Mouse (Mus musculus) embryonic fibroblast, embryonic 13.5 days (primary cell): ENCODE data around the gene Angptl8. TPM values are rescaled to one million over a fixed set of nuclear protein-coding genes. Genes with fewer than 3 reads are reported as not detected.
A peak's percentile ranks its signal among the peaks of the same experiment; 100 is the strongest.

Experiments
- H3K27ac ChIP-seq: 2 replicates; pipeline ENCODE4 v1.5.1; 2012; ENCODE audit warnings: low read length, control low read depth, inconsistent platforms; ENCODE audit not compliant: insufficient read depth
- H3K4me1 ChIP-seq: 2 replicates; pipeline ENCODE4 v1.6.1; 2011; ENCODE audit warnings: low read length; ENCODE audit not compliant: control insufficient read depth, insufficient read depth
- H3K4me3 ChIP-seq: 2 replicates; pipeline ENCODE4 v1.5.1; 2011; ENCODE audit warnings: mild to moderate bottlenecking, control low read depth, low read length; ENCODE audit not compliant: insufficient read depth
- CTCF ChIP-seq: IDR thresholded peaks from 2 replicates; pipeline ENCODE4 v1.5.1; 2011; ENCODE audit warnings: mild to moderate bottlenecking, control low read depth, low read length, moderate library complexity, borderline replicate concordance; ENCODE audit not compliant: insufficient read depth
- POLR2A ChIP-seq: IDR thresholded peaks from 2 replicates; pipeline ENCODE4 v1.6.1; 2011; ENCODE audit warnings: low read depth, mild to moderate bottlenecking, control low read depth, low read length, moderate library complexity
- polyA plus RNA-seq: library from polyadenylated mRNA; stranded (reverse); fragments of >200 nt; gene quantifications from 2 replicates; pipeline ENCODE4 v1.2.4, GENCODE M21; 2011; ENCODE audit warnings: low read depth; ENCODE audit not compliant: missing spikeins, insufficient read length

Angptl8 gene
- polyA plus RNA-seq, 1 experiment: not detected

DNA sequence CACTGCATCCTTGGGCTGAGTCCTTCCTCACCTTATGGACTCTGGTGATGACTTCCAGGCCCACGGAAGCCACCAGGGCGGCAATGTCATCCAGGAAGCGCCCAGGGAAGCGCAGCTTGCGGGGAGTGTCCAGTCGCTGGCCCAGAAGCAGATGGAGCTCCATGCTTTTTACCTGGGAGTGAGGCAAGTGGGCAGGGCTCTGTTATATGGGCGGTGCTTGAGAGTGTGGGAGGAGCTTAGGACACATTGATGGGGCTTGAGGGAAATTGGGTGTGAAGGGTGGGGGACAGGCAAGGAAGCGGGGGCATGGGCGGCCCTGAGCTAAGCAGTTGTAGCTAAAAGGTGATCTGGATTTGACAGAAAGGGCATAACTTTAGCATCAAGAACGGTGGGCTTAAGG is 10.9 kb upstream of the Angptl8 start:
- TF ChIP-seq POLR2A (no peak), CTCF (no peak)

DNA sequence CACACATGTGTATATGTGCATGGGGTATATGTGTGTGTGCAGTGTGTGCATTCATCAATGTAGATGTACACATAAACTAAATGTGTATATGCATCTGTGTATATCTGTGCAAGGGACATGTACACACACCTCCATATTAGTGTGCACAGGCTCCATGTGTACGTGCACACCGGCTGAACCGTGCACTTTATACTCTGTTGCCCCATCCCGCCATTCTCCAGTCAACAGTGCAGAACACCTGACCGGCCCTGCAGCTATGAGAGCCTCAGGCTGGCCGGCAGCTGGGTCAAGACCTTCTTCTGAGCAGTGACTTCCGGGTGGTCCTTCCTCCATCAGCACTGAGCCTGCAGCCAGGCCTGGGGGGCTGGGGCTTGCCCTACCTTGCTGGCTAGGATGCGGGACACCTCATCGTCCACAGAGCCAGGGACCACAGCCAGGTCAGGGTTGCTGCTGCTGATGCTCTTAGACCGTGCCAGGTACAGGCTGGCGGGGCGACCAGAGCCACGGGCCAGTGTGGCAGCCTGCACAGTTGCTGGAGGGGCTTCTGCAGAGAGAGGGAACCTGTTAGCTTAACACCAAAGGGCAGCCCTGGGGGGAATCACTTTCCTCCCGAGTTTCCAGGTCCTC is 5.4 kb upstream of the Angptl8 start:
- no peak overlapping the region for H3K27ac ChIP-seq
- TF ChIP-seq POLR2A: no peak
- no peak for TF ChIP-seq CTCF
- H3K4me1 ChIP-seq: no peaks in the 10 kb centered on the region
- H3K4me3 ChIP-seq: no peak overlapping the region

More for the DNA sequence above, 10.9 kb upstream of the Angptl8 start:
- Histone ChIP-seq H3K4me3 (no peak overlapping the region), H3K27ac (no peak overlapping the region), H3K4me1 (no peaks in the 10 kb centered on the region)

DNA sequence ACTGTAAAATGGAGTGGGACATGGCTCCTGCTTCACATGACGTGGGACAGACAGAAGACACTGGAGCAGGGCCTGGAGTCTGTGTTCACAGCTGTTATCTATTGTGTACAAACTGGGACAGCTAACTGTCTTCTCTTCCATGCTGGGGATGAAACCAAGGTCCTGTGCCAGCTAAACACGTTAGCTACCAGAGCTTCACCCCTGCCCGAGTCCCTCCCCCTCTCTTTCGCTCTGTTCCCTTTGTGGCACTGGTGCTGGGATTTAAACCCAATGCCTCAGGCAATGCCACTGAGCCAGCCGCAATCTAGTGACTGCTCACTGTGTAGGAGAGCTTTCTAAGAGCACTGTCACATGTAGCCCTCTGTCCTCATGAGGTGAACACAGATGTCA is 4.9 kb upstream of the Angptl8 start:
- Histone ChIP-seq H3K4me3 (no peak overlapping the region), H3K27ac (no peak overlapping the region), H3K4me1 (no peaks in the 10 kb centered on the region)
- TF ChIP-seq CTCF (no peak), POLR2A (no peak)

DNA sequence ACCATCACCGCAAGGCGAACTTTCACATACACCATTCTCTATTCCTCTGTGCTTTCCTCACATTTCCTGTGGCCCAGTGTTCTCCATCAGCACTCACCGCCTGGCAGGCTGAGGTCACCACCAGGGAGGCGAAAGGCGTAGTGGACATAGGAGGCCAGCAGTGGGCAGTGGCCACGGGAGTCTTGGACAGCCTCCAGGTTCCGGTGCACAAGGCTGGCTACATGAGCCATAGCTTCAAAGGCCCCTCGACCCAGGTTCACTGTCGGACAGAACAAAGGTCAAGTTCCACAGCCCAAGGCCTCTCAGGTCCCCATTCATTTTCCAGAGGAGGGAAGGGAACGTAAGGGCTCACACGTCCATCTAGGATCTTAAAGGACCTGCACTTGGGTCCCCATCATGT is 4.4 kb upstream of the Angptl8 start:
- Histone ChIP-seq H3K4me3 (no peak overlapping the region), H3K27ac (no peak overlapping the region), H3K4me1 (no peaks in the 10 kb centered on the region)
- TF ChIP-seq POLR2A (no peak), CTCF (no peak)

DNA sequence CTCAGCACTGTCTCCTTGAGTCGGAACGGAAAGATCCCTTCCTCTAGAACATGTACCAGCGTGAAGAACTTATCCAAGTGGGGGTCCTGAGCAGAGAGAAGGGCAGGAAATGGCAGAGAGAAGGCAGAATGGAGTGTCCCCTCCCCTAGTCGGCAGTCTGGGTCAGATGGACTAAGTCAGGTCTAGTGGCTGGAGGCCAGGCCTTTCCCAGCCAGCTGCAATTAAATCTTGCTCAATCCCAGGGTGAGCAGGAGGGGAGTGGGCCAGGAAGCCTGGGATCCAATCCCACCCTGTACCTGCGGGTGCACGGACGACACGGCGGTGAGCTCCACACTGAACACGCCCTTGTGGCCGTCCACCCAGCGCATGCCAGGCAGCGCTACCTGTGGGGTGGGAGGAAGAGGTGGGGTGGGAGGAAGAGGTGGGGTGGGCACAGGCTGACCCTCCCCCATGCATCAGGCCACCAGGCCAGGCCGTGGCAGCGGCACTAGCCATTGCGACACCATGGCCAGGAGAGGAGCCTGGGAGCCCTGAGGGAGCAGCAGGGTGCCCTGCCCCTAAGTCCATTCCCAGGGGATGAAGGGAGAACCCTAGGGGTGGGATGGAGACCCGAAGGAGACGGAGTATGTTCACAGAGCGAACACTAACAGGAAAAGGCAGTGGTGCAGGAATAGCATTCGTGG is 3.6 kb upstream of the Angptl8 start:
- Histone ChIP-seq H3K4me3 (no peak overlapping the region), H3K27ac (no peak overlapping the region), H3K4me1 (no peaks in the 10 kb centered on the region)
- TF ChIP-seq POLR2A (no peak), CTCF (no peak)

DNA sequence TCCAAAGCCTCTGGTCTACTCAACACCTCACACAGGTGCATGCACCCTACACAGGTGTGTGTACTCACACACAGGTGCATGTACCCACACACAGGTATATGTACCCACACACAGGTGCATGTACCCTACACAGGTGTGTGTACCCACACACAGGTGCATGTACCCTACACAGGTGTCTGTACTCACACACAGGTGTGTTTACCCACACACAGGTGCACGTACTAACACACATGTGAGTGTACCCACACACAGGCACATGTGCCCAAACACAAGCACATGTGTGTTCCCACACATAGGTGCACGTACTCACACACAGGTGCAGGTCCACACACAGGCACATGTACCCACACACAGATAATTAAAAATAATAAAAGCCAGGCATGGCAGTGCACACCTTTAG is 2.4 kb downstream of the Angptl8 start:
- TF ChIP-seq CTCF: no peak
- no peak for TF ChIP-seq POLR2A
- Histone ChIP-seq H3K4me1 (no peaks in the 10 kb centered on the region), H3K4me3 (no peak overlapping the region), H3K27ac (no peak overlapping the region)

DNA sequence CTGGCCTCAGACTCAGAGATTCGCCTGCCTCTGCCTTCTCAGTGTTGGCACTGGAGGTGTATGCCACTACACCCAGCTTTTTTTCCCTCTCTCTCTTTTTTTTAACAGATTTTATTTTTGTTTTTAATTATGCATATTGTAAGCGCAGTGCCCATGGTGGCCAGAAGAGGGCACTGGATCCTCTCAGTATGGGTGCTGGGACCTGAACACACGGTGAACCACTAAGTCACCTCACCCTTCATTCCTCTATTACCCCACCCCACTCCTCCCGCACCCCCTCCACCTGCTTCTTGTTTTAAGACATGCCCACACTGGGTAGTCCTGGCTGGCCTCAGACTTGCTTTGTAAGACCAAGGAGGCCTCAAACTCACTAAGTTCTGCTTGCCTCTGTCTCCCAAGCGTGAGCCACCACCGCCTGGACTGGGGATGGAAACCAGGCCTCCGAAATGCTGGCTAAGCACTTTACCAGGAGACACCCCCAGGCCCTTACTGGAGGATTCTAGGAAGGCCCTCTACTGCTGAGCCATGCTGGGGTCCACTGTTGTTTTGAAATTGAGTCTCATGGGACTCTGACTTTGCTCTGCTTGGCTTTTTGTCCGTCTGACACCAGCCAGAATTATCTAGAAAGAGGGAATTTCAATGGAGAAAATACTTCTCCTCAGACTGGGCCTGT is 4.9 kb downstream of the Angptl8 start:
- no peaks in the 10 kb centered on the region for H3K4me1 ChIP-seq
- TF ChIP-seq POLR2A (no peak), CTCF (peak; percentile 86; the same call in 1 of the 2 replicates)
- H3K4me3 ChIP-seq: no peak overlapping the region
- no peak overlapping the region for H3K27ac ChIP-seq

DNA sequence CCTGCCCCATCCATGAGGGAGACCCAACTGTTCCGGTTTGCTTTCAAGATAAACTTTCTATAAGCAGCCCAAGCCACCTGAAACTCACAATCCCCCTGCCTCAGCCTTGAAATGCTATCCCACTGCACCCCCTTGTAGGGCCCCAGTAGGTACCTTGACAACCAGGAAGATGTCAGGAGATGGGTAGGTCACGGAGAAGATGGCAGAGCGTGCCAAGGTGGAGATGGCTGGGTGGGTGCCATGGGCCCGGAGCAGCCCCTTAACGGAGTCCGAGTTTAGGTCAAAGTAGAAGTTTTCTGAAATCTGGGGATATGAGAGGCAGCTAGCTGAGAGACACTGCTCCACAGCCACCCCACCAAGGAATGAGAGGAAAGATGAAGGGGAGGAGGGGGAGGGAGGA is 6.0 kb downstream of the Angptl8 start:
- Histone ChIP-seq H3K27ac (no peak overlapping the region), H3K4me1 (no peaks in the 10 kb centered on the region), H3K4me3 (no peak overlapping the region)
- no peak for TF ChIP-seq CTCF
- TF ChIP-seq POLR2A: no peak

DNA sequence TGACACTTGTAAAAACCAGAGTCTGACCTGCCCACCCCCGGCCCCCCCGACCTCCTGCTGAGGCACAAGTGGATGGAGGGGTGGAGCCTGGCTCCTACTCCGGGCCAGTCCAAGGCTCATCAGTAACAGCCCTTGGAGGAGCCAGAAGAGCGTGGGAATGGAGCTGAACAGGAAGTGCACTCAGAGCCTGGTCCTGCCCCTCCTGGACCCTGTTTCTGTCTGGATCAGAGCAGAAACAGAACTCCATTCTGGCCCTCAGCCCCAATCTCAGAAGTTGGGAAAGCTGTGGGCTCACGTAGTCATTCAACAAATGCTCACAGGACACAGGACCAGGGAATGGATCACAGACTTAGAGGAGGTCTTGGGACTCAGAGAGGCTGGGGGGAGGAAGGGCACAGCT is 7.1 kb downstream of the Angptl8 start:
- TF ChIP-seq CTCF (no peak), POLR2A (no peak)
- H3K4me1 ChIP-seq: peaks cover 4% of the 10 kb centered on the region
- H3K4me3 ChIP-seq: no peak overlapping the region
- no peak overlapping the region for H3K27ac ChIP-seq

DNA sequence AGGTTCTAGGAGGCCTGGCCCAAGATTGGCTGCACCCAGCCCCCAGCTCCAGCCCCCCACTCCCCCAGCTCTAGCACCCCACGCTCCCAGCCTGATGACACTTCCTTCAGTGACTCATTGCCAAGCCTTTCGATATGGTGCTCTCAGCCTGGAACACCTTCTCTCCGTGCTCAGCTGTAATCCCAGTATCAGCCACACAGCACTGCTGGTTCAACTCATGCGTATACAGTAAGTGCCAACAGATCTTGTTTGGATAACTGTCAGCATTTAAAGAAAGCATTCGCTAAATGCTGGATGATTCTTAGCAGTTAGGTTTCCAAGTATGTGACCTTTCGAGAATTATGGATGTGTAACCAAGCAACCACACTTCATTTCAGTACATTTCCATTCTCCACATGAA is 7.8 kb downstream of the Angptl8 start:
- TF ChIP-seq POLR2A (no peak), CTCF (no peak)
- no peak overlapping the region for H3K4me3 ChIP-seq
- H3K27ac ChIP-seq: no peak overlapping the region
- H3K4me1 ChIP-seq: peaks cover 6% of the 10 kb centered on the region

DNA sequence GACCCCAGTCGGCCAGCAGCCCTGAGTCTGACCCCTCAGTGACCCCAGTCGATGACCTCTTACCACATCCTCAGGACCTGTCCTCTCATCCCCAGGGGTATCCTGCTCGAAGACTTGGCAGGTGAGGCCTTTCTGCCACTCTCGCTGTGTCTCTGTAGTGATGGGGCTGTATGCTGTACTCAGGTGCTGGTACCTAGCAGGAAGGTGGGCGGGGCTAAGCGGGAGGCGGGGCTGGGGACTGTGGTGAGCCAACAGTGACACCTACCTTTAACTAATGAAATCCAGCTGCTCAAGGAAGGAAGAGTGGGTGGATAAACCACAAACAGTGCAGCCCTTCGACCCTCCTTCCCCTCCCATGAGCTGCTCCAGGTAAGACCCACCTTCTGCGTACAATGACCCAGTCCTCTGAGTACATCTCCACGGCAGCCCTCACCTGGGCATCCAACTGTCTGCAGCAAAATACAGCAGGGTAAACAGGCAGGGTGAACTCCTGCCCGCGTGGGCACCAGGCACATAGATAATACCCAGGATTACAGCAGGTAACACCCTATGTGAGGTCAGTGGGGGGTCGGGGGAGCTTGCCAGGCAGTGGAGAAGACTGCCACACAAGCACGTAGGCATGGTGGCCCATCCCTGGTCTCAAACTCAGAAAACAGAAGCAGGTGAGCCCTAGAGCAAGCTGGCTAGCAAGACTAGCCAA is 10.2 kb downstream of the Angptl8 start:
- Histone ChIP-seq H3K27ac (no peak overlapping the region), H3K4me3 (no peak overlapping the region), H3K4me1 (peaks cover 6% of the 10 kb centered on the region)
- TF ChIP-seq POLR2A (no peak), CTCF (no peak)
